Mouse (Mus musculus) lung, postnatal 0 days (tissue): ENCODE measurements around the gene Haus4.

Experiments used
- CTCF ChIP-seq: IDR thresholded peaks from 2 replicates; pipeline ENCODE4 v1.5.1; 2016; ENCODE audit warnings: antibody characterized with exemption, mild to moderate bottlenecking
- EP300 ChIP-seq: IDR thresholded peaks from 2 replicates; pipeline ENCODE4 v1.6.1; 2016; ENCODE audit warnings: antibody characterized with exemption, mild to moderate bottlenecking, control low read depth

DNA sequence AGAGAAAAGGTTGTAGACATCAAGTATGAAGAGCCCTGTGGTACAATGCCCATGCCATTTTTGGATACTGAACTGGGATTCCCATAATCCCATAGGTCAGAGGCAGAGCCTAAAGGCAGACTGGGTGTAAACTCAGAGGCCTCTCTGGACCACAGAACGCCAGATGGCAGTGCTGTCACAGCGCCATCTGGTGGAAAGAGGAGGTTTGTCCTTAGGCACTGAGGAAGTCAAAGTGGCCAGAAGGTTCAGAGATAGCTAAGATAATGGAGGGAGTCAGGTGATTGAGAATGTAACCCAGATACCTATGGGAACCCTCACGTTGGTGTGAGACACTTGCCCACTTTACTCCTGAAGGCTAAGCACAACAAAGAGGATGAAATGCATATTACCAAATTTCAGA is 60.2 kb downstream of the Haus4 start:
- TF ChIP-seq CTCF, result peak; percentile 96
- TF ChIP-seq EP300, result no peak
